Mouse (Mus musculus) midbrain, postnatal 0 days (tissue): ENCODE results near the gene Celf2. TPM values are rescaled to one million over a fixed set of nuclear protein-coding genes. Genes with fewer than 3 reads are reported as not detected.

ENCODE experiments used
- ATAC-seq: fragments of 200-750 bp; cut with Nextera tagmentation; 2 replicates; pipeline ENCODE4 v1.8.0; 2017; ENCODE audit warnings: moderate number of reproducible peaks, mild to moderate bottlenecking, moderate TSS enrichment, moderate library complexity; ENCODE audit not compliant: low FRiP score
- DNase-seq: peaks from one replicate; pipeline ENCODE4 v3.0.0-alpha.2; 2015; ENCODE audit warnings: low spot score
- H3K27ac ChIP-seq: fragments of 300-500 bp; sonication (generic); 2 replicates; pipeline ENCODE4 v1.5.1; 2014; ENCODE audit warnings: low read depth, mild to moderate bottlenecking, low read length, mixed read lengths
- H3K27me3 ChIP-seq: fragments of 300-500 bp; sonication (generic); 2 replicates; pipeline ENCODE4 v1.6.1; 2014; ENCODE audit warnings: low read length, control low read depth, mixed read lengths; ENCODE audit not compliant: insufficient read depth
- H3K36me3 ChIP-seq: fragments of 300-500 bp; sonication (generic); 2 replicates; pipeline ENCODE4 v1.6.1; 2014; ENCODE audit warnings: low read length, control low read depth, mixed read lengths; ENCODE audit not compliant: insufficient read depth
- H3K4me1 ChIP-seq: fragments of 300-500 bp; sonication (generic); 2 replicates; pipeline ENCODE4 v1.6.1; 2014; ENCODE audit warnings: mild to moderate bottlenecking, control low read depth, antibody characterized with exemption, low read length, mixed read lengths; ENCODE audit not compliant: insufficient read depth
- H3K4me2 ChIP-seq: fragments of 300-500 bp; sonication (generic); 2 replicates; pipeline ENCODE4 v1.6.1; 2014; ENCODE audit warnings: low read depth, mild to moderate bottlenecking, low read length, mixed read lengths; ENCODE audit not compliant: poor library complexity, severe bottlenecking
- H3K4me3 ChIP-seq: fragments of 300-500 bp; sonication (generic); 2 replicates; pipeline ENCODE4 v1.5.1; 2014; ENCODE audit warnings: low read depth, mild to moderate bottlenecking, low read length, moderate library complexity
- H3K9ac ChIP-seq: fragments of 300-500 bp; sonication (generic); replicated peaks from 2 replicates; pipeline ENCODE4 v1.6.1; 2014; ENCODE audit warnings: mild to moderate bottlenecking, low read length, moderate library complexity, mixed read lengths; ENCODE audit not compliant: poor library complexity, severe bottlenecking
- H3K9me3 ChIP-seq: fragments of 300-500 bp; sonication (generic); 2 replicates; pipeline ENCODE4 v1.6.1; 2016; ENCODE audit warnings: low read length, control low read depth
- CTCF ChIP-seq: IDR thresholded peaks from 2 replicates; pipeline ENCODE4 v1.5.1; 2016; ENCODE audit warnings: antibody characterized with exemption, mild to moderate bottlenecking
- WGBS: fragments of 180-500 bp; shearing (Covaris S2); extraction: QIAGEN DNeasy Blood & Tissue Kit; methylation state at CpG from one replicate; pipeline ENCODE4 v1.1.7; 2014; 5-methylcytosine and 5-hydroxymethylcytosine counted together
- polyA plus RNA-seq: library from polyadenylated mRNA; unstranded; fragments of >200 nt; fragmentation: Nextera tagmentation; extraction: Ambion mirVana; gene quantifications from 2 replicates; pipeline ENCODE4 v1.2.1, GENCODE M21; 2015
- total RNA-seq: library from RNA; depleted of rRNA; stranded (reverse); fragments of >200 nt; gene quantifications from 2 replicates; pipeline ENCODE4 v1.2.3, GENCODE M21; 2014

Celf2 gene
- total and polyA plus RNA-seq, 2 experiments from 2014 or later = 112 to 135 TPM

DNA sequence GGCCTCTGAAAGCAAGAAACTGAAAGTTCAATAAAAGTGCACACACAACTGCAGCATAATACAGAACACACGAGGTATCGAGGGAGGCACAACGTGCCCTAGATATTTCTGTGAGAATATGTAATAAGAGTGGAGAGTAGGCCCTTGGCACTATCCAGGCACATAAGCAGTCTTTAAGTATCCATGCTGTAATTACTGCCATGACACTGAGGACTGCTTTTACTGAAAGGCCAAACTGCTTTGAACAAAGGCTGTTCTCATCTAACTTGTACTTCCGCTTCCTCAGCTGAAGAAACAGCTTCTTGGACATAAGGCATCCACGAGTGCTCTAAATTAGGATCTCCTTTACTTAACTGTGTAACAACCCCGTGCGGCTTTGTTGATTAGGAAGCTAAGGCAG lies 803.9 kb downstream of the Celf2 start:
- Histone ChIP-seq H3K4me3 (no peak overlapping the region), H3K9ac (no peak overlapping the region), H3K4me1 (no peaks in the 10 kb centered on the region; the same call in 1 of the 2 replicates), H3K27ac (no peak overlapping the region), H3K36me3 (no peaks in the 10 kb centered on the region), H3K27me3 (no peaks in the 10 kb centered on the region), H3K9me3 (no peaks in the 10 kb centered on the region), H3K4me2 (no peak overlapping the region)
- WGBS = 82% methylated on average over 7 of the region's 7 CpGs
- TF ChIP-seq CTCF = no peak
- no peak for ATAC-seq
- no peak for DNase-seq

DNA sequence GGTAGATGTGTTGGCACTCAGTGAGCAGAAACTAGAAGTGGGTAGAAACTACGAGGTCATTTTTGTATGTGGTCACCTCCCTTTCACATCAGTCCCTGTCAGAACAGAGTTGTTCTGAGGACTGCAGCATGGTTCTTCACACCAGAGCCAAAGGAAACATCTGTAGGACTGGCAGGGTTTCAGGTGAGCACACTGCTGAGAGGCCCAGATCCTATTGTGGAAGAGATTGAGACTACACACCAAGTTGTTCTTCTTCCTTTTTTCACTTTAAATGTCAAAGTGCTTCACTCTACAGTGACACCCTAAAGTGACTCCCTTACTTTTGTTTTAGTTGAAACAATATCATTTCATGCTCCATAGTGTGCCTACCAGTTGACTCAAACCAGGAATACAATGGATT lies 804.6 kb downstream of the Celf2 start:
- no peak for ATAC-seq
- no peaks in the 10 kb centered on the region for H3K27me3 ChIP-seq
- H3K36me3 ChIP-seq = no peaks in the 10 kb centered on the region
- WGBS = 94% methylated on average over 1 of the region's 1 CpGs
- no peak for TF ChIP-seq CTCF
- H3K9ac ChIP-seq = no peak overlapping the region
- H3K9me3 ChIP-seq = no peaks in the 10 kb centered on the region
- no peak overlapping the region for H3K27ac ChIP-seq
- no peak for DNase-seq
- H3K4me3 ChIP-seq = no peak overlapping the region
- H3K4me2 ChIP-seq = no peak overlapping the region
- no peaks in the 10 kb centered on the region; the same call in 1 of the 2 replicates for H3K4me1 ChIP-seq

DNA sequence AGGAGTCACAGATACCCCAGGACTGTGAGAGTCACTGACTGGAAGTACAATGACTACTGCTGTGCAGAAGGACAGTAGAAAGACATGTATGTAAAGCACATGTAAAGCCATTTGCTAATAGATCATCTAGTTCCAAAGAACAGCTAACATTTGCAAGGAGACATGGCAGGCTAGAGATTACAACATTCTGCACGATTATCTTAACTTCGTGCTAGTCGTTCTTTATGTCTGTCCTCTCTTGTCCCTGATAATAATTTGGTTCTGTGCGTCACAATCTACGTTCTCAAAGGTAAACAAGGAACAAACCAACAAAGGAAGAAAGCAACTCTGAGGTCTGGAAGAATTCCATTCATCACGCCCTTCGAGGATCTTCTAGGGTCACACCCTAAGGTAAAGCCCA lies 805.0 kb downstream of the Celf2 start:
- H3K4me2 ChIP-seq = no peak overlapping the region
- no peaks in the 10 kb centered on the region for H3K27me3 ChIP-seq
- no peak for DNase-seq
- no peaks in the 10 kb centered on the region for H3K36me3 ChIP-seq
- TF ChIP-seq CTCF = no peak
- H3K27ac ChIP-seq = no peak overlapping the region
- no peak overlapping the region for H3K4me3 ChIP-seq
- no peak overlapping the region for H3K9ac ChIP-seq
- no peaks in the 10 kb centered on the region; the same call in 1 of the 2 replicates for H3K4me1 ChIP-seq
- 92% methylated on average over 7 of the region's 7 CpGs for WGBS
- ATAC-seq = no peak
- no peaks in the 10 kb centered on the region for H3K9me3 ChIP-seq

DNA sequence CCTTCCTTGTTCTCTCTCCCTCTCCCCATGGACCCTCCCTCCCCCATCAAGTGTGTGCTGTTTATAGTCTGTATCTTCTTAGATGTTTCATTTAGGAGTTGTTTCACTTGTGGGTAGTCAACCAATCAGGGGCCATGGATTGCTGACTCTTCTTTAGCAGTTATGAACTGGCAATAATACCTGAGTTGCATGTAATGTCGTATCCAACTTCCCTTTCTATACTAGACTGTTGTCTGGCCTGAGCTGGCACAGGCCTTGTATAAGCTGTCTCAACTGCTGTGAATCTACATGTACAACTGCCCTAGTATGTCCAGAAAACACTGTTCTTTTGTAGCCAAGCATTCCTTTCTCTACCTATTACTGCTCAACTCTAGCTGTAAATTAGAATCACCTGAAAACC lies 813.0 kb downstream of the Celf2 start:
- Histone ChIP-seq H3K9me3 (no peaks in the 10 kb centered on the region), H3K4me3 (no peak overlapping the region), H3K27me3 (no peaks in the 10 kb centered on the region), H3K9ac (no peak overlapping the region), H3K36me3 (no peaks in the 10 kb centered on the region), H3K4me2 (no peak overlapping the region), H3K27ac (no peak overlapping the region), H3K4me1 (no peaks in the 10 kb centered on the region)
- WGBS = 75% methylated on average over 1 of the region's 1 CpGs
- DNase-seq (no peak), ATAC-seq (no peak)
- TF ChIP-seq CTCF = no peak

DNA sequence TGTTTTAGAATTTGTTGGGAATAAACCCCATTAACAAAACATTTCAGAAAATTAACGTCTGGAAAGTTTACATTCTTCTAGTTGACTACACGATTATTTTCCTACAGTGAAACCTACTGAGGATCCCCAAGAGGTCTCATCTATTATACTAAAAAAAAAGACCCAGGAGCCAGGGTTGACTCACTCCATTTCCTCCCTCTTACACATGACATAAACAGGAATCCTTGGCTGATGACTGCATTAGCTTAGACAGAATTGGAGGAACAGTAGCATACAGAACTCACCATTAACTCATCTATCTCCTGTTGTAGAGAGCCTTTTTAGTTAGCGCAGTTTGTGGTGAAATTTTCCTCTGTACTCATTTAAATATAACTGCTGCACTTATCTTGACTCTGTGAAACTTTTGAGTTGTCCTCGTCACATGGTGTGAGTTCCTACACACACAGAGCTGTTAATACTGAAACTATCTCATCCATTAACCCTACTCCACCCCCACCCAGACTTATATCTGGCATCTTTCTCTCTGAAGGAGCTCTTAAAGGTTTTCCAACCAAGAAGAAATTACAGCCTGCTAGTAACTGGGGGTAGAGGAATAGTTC lies 813.9 kb downstream of the Celf2 start:
- Histone ChIP-seq H3K27ac (no peak overlapping the region), H3K9ac (no peak overlapping the region), H3K4me2 (no peak overlapping the region), H3K4me1 (no peaks in the 10 kb centered on the region), H3K27me3 (no peaks in the 10 kb centered on the region), H3K36me3 (no peaks in the 10 kb centered on the region), H3K9me3 (no peaks in the 10 kb centered on the region), H3K4me3 (no peak overlapping the region)
- WGBS = 86% methylated on average over 4 of the region's 4 CpGs
- no peak for TF ChIP-seq CTCF
- DNase-seq = no peak
- ATAC-seq = no peak

DNA sequence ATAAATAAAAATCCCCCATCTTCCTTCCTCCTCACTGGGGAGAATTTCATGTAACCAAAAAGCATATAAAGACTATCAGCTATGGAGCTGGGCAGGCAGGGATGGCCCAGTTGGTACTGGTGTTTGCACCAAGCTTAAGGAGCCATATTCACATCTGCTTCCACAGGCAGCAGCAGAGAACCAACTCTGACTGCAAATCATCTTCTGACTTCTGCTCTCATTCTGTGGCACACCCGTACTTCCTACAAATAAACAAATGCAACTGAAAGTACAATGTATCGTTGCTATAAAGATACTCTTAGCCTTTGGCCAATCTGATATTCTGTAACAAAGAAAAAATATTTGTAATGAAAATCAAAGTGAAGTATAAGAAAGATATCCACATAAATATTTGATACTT lies 819.7 kb downstream of the Celf2 start:
- no peaks in the 10 kb centered on the region for H3K36me3 ChIP-seq
- no peak overlapping the region for H3K4me3 ChIP-seq
- H3K27ac ChIP-seq = no peak overlapping the region
- TF ChIP-seq CTCF = no peak
- no peaks in the 10 kb centered on the region for H3K4me1 ChIP-seq
- no peak overlapping the region for H3K4me2 ChIP-seq
- H3K27me3 ChIP-seq = no peaks in the 10 kb centered on the region
- no peaks in the 10 kb centered on the region for H3K9me3 ChIP-seq
- no peak overlapping the region for H3K9ac ChIP-seq
- ATAC-seq = no peak
- DNase-seq = no peak
- 81% methylated on average over 2 of the region's 2 CpGs for WGBS
